Mouse (Mus musculus): Measurements from ENCODE around the gene Ubqln3. TPM values are rescaled to one million over a fixed set of nuclear protein-coding genes. Genes with fewer than 3 reads are reported as not detected.

The Ubqln3 gene
- polyA plus RNA-seq, 1 experiment: not detected

DNA sequence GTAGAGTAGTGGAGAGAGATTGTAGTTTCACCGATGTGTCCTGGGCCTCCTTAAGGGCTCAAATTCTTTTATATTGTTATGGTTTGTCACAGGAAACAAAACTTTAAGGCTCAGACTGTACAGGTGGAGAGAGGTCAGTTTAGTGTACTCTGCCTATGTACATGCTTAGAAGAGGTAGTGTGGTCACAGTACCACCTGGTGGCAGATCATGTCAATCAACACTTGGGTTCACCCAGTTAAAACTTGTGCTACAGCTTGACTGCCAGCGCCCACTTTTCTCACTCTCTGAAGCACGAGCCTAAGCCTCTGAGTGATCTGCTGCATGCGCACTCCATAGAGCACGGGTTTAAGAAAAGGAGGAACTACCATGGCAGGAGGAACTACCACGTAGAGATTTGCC is 24.0 kb upstream of the Ubqln3 start:
- 73% methylated on average over 6 of the region's 6 CpGs for WGBS
- H3K27ac ChIP-seq (ENCODE audit: insufficient read depth, low read depth, low read length): no peak overlapping the region
- H3K36me3 ChIP-seq (ENCODE audit: control insufficient read depth, insufficient read depth, low read length): no peaks in the 10 kb centered on the region
- no peaks in the 10 kb centered on the region for H3K4me1 ChIP-seq (ENCODE audit: control insufficient read depth, insufficient read depth, insufficient read length, low read length)
- H3K4me3 ChIP-seq (ENCODE audit: low read depth, low read length): no peak overlapping the region
- H3K27me3 ChIP-seq (ENCODE audit: control insufficient read depth, insufficient read depth, low read length): no peaks in the 10 kb centered on the region
- no peak for TF ChIP-seq CTCF (IDR thresholded peaks at IDR 0.05; ENCODE audit: extremely low read depth, insufficient read length, insufficient replicate concordance, low read depth, low read length)
- TF ChIP-seq POLR2A (IDR thresholded peaks at IDR 0.05; ENCODE audit: low read depth, low read length): no peak

DNA sequence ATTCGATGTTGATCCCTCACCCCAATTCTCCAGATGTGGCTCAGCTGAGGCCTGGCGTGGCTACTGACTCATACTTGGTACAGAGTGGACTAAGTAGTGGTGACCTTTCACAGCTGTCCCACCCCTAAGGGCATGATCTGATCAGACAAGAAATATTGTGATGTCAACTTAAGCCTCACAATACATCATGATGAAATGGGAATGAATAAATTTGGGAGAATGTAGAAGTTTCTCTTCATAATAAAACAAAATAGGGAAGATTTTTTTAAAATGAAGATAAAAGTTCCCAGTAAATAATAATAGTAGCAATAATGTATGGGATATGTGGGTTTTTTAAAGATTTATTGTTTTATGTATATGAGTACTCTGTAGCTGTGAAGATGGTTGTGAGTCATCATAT is 7.4 kb upstream of the Ubqln3 start, which contains the start of gene Ubqlnl:
TSS of gene Ubqlnl (minus strand) at position 101 of the 400 bp plus-strand sequence.
- no peak within 1 kb of the TSS for H3K27ac ChIP-seq (ENCODE audit: insufficient read depth, low read depth, low read length)
- H3K4me3 ChIP-seq (ENCODE audit: low read depth, low read length): no peak within 1 kb of the TSS
- TF ChIP-seq POLR2A (IDR thresholded peaks at IDR 0.05; ENCODE audit: low read depth, low read length): no peak
- TF ChIP-seq CTCF (IDR thresholded peaks at IDR 0.05; ENCODE audit: extremely low read depth, insufficient read length, insufficient replicate concordance, low read depth, low read length): no peak
- WGBS: 86% methylated on average over 2 of the region's 2 CpGs
- no peaks in the 10 kb centered on the region for H3K27me3 ChIP-seq (ENCODE audit: control insufficient read depth, insufficient read depth, low read length)
- H3K4me1 ChIP-seq (ENCODE audit: control insufficient read depth, insufficient read depth, insufficient read length, low read length): no peaks in the 10 kb centered on the region
- no peaks in the 10 kb centered on the region for H3K36me3 ChIP-seq (ENCODE audit: control insufficient read depth, insufficient read depth, low read length)

DNA sequence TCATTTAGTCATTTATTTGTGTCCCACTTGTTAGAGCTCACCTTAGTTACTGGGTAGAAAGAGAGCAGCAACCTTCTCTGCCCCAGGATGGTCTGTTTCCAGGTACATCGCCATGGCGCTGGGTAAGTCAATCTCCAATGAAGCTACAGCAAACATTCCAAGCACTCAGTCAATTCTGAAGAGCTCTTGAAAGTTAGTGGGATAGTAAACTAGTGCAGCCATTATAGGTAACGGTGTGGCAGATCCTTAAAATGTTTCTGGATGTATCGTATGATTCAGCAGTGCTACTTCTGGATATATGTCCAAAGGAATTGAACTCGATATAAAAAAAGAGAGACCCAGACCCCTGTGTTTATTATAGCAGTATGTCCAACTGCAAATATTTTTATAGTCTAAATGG is 5.8 kb downstream of the Ubqln3 start, which contains the start of gene Olfr643:
TSS of gene Olfr643 (minus strand) at position 101 of the 400 bp plus-strand sequence.
- no peak within 1 kb of the TSS for H3K4me3 ChIP-seq (ENCODE audit: low read depth, low read length)

DNA sequence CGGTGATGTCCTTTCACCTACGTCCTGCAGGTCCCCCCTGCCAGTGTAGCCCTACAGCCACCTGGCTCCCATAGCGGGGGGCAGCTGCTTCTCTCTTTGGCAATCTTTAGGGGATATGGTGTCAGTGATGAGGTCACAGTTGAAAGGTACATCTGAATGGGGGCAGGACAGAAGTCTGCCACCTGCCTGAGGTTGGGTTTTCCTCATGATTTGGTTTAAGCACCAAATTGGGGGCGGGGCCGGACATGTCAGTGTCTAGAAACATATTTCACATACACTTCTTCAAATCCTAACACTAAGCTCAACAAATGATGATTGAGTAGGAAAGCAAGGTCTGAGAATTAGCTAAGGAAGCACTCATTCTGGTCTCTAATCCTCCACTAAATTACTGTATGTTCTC is 13.4 kb downstream of the Ubqln3 start, which contains the start of gene Ubqln5:
TSS of gene Ubqln5 (minus strand) at position 101 of the 400 bp plus-strand sequence.
- no peak for TF ChIP-seq CTCF (IDR thresholded peaks at IDR 0.05; ENCODE audit: extremely low read depth, insufficient read length, insufficient replicate concordance, low read depth, low read length)
- no peak for TF ChIP-seq POLR2A (IDR thresholded peaks at IDR 0.05; ENCODE audit: low read depth, low read length)
- Histone ChIP-seq H3K4me3 (ENCODE audit: low read depth, low read length) (no peak within 1 kb of the TSS), H3K27ac (ENCODE audit: insufficient read depth, low read depth, low read length) (no peak within 1 kb of the TSS), H3K4me1 (ENCODE audit: control insufficient read depth, insufficient read depth, insufficient read length, low read length) (no peaks in the 10 kb centered on the region), H3K27me3 (ENCODE audit: control insufficient read depth, insufficient read depth, low read length) (no peaks in the 10 kb centered on the region), H3K36me3 (ENCODE audit: control insufficient read depth, insufficient read depth, low read length) (no peaks in the 10 kb centered on the region)
- 88% methylated on average over 5 of the region's 5 CpGs for WGBS

More for the DNA sequence above, 5.8 kb downstream of the Ubqln3 start, which contains the start of gene Olfr643:
- no peak within 1 kb of the TSS for H3K27ac ChIP-seq (ENCODE audit: insufficient read depth, low read depth, low read length)
- no peaks in the 10 kb centered on the region for H3K4me1 ChIP-seq (ENCODE audit: control insufficient read depth, insufficient read depth, insufficient read length, low read length)
- TF ChIP-seq POLR2A (IDR thresholded peaks at IDR 0.05; ENCODE audit: low read depth, low read length) (no peak), CTCF (IDR thresholded peaks at IDR 0.05; ENCODE audit: extremely low read depth, insufficient read length, insufficient replicate concordance, low read depth, low read length) (no peak)
- 71% methylated on average over 5 of the region's 5 CpGs for WGBS
- H3K27me3 ChIP-seq (ENCODE audit: control insufficient read depth, insufficient read depth, low read length): no peaks in the 10 kb centered on the region
- H3K36me3 ChIP-seq (ENCODE audit: control insufficient read depth, insufficient read depth, low read length): no peaks in the 10 kb centered on the region

DNA sequence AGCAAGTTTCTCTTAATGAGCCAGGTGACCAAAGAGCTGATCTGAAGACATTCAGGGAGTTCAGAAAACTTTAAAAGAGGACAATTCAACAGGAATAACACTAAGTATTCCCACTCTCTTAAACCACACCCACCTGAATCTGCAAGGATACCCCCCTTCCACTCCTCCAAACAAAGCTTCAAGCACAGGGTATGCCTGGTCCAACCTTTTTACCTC is 38.4 kb downstream of the Ubqln3 start, which contains the start of gene Olfr646:
TSS of gene Olfr646 (plus strand) at position 117 of the 216 bp plus-strand sequence.
- Histone ChIP-seq H3K4me1 (ENCODE audit: control insufficient read depth, insufficient read depth, insufficient read length, low read length) (no peaks in the 10 kb centered on the region), H3K4me3 (ENCODE audit: low read depth, low read length) (no peak within 1 kb of the TSS), H3K27me3 (ENCODE audit: control insufficient read depth, insufficient read depth, low read length) (no peaks in the 10 kb centered on the region), H3K27ac (ENCODE audit: insufficient read depth, low read depth, low read length) (no peak within 1 kb of the TSS), H3K36me3 (ENCODE audit: control insufficient read depth, insufficient read depth, low read length) (no peaks in the 10 kb centered on the region)
- no peak for TF ChIP-seq POLR2A (IDR thresholded peaks at IDR 0.05; ENCODE audit: low read depth, low read length)
- no peak for TF ChIP-seq CTCF (IDR thresholded peaks at IDR 0.05; ENCODE audit: extremely low read depth, insufficient read length, insufficient replicate concordance, low read depth, low read length)

DNA sequence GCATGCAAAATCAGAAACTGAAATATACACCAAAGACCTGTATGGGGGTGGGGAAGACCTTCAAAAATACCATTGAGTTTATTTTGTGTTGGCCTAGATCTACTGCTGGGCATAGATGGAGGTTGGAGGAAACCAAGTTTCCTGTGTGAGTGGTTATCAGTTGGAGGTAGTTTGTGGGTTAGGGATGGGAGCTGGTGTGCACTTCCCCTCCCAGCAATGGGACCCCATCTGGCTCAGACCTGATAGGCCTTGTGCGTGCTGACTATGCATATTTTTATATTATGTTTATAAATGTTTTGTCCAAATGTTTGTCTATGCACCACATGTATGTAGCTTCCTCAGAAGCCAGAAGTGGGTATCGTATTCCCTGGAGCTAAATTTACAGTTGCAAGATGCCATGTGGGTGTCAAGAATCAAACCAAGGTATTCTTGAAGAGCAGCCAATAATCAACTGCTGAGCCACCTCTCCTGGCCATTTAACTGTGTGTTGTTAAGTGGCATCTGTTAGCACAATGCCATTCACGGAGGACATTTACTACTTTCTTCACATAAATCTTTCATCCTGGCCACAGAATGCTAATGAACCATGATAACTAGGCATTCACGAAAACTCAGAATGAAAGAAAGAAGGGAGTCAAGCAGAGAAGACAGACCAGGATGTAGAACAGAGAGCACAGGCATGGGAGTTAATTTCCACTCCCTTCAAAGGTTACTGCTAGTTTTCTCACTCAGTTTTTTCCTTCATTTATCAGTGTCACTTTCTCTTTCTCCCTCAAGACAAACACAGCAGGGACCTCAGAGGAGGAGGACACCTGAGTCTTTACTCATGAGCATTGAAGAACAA is 38.9 kb downstream of the Ubqln3 start:
- Histone ChIP-seq H3K4me1 (ENCODE audit: control insufficient read depth, insufficient read depth, insufficient read length, low read length) (no peaks in the 10 kb centered on the region), H3K27me3 (ENCODE audit: control insufficient read depth, insufficient read depth, low read length) (no peaks in the 10 kb centered on the region), H3K4me3 (ENCODE audit: low read depth, low read length) (no peak overlapping the region), H3K27ac (ENCODE audit: insufficient read depth, low read depth, low read length) (no peak overlapping the region), H3K36me3 (ENCODE audit: control insufficient read depth, insufficient read depth, low read length) (no peaks in the 10 kb centered on the region)
- TF ChIP-seq POLR2A (IDR thresholded peaks at IDR 0.05; ENCODE audit: low read depth, low read length): no peak
- TF ChIP-seq CTCF (IDR thresholded peaks at IDR 0.05; ENCODE audit: extremely low read depth, insufficient read length, insufficient replicate concordance, low read depth, low read length): no peak
- WGBS: 55% methylated on average over 4 of the region's 4 CpGs

Other genes with a start within 250 kb of the Ubqln3 start
- not detected in 2 replicates for gene Olfr64, start 248.8 kb downstream of the Ubqln3 start, polyA plus RNA-seq (2012; rRNA removed)
- not detected in 2 replicates for gene Olfr65, start 239.8 kb downstream of the Ubqln3 start, polyA plus RNA-seq (2012; rRNA removed)
- not detected in 2 replicates for gene Olfr631, start 214.5 kb downstream of the Ubqln3 start, polyA plus RNA-seq (2012; rRNA removed)
- not detected in 2 replicates for gene Olfr632, start 208.9 kb downstream of the Ubqln3 start, polyA plus RNA-seq (2012; rRNA removed)
- gene Olfr633, start 198.8 kb downstream of the Ubqln3 start, polyA plus RNA-seq (2012; rRNA removed): not detected in 2 replicates
- not detected in 2 replicates for gene Olfr635, start 172.1 kb downstream of the Ubqln3 start, polyA plus RNA-seq (2012; rRNA removed)
- not detected in 2 replicates for gene Olfr638, start 144.5 kb downstream of the Ubqln3 start, polyA plus RNA-seq (2012; rRNA removed)
- gene Olfr639, start 126.0 kb downstream of the Ubqln3 start, polyA plus RNA-seq (2012; rRNA removed): not detected in 2 replicates
- not detected in 2 replicates for gene Olfr640, start 117.7 kb downstream of the Ubqln3 start, polyA plus RNA-seq (2012; rRNA removed)
- not detected in 2 replicates for gene Olfr641, start 107.8 kb downstream of the Ubqln3 start, polyA plus RNA-seq (2012; rRNA removed)
- not detected in 2 replicates for gene Olfr642, start 90.6 kb downstream of the Ubqln3 start, polyA plus RNA-seq (2012; rRNA removed)
- not detected in 2 replicates for gene 4930516K23Rik, start 81.8 kb downstream of the Ubqln3 start, polyA plus RNA-seq (2012; rRNA removed)
- not detected in 2 replicates for gene Olfr644, start 71.4 kb downstream of the Ubqln3 start, polyA plus RNA-seq (2012; rRNA removed)
- not detected in 2 replicates for gene Olfr645, start 57.8 kb downstream of the Ubqln3 start, polyA plus RNA-seq (2012; rRNA removed)
- gene Olfr646, start 38.4 kb downstream of the Ubqln3 start, polyA plus RNA-seq (2012; rRNA removed): not detected in 2 replicates
- not detected in 2 replicates for gene Ubqln5, start 13.5 kb downstream of the Ubqln3 start, polyA plus RNA-seq (2012; rRNA removed)
- not detected in 2 replicates for gene Olfr643, start 5.9 kb downstream of the Ubqln3 start, polyA plus RNA-seq (2012; rRNA removed)
- gene Ubqlnl, start 7.3 kb upstream of the Ubqln3 start, polyA plus RNA-seq (2012; rRNA removed): not detected in 2 replicates
- not detected in 2 replicates for gene Olfm5, start 21.6 kb upstream of the Ubqln3 start, polyA plus RNA-seq (2012; rRNA removed)
- not detected in 2 replicates for gene Olfr648, start 40.1 kb upstream of the Ubqln3 start, polyA plus RNA-seq (2012; rRNA removed)
- not detected in 2 replicates for gene Olfr649, start 52.7 kb upstream of the Ubqln3 start, polyA plus RNA-seq (2012; rRNA removed)
- 0.44 and 0.61 TPM in 2 replicates for gene Trim6, start 75.5 kb upstream of the Ubqln3 start, polyA plus RNA-seq (2012; rRNA removed)
- 2.1 and 5.8 TPM in 2 replicates for gene Trim34a, start 101.2 kb upstream of the Ubqln3 start, polyA plus RNA-seq (2012; rRNA removed)
- gene Trim5, start 144.8 kb upstream of the Ubqln3 start, polyA plus RNA-seq (2012; rRNA removed): 0.67 and 0.70 TPM in 2 replicates
- gene Trim12a, start 172.2 kb upstream of the Ubqln3 start, polyA plus RNA-seq (2012; rRNA removed): 2.8 and 5.9 TPM in 2 replicates
- 0.10 TPM in 1 of 2 replicates, not detected in the other for gene Trim34b, start 186.2 kb upstream of the Ubqln3 start, polyA plus RNA-seq (2012; rRNA removed)
- gene Trim12c, start 210.1 kb upstream of the Ubqln3 start, polyA plus RNA-seq (2012; rRNA removed): 0.77 and 2.2 TPM in 2 replicates
- 0.09 TPM in 1 of 2 replicates, not detected in the other for gene Trim30b, start 226.6 kb upstream of the Ubqln3 start, polyA plus RNA-seq (2012; rRNA removed)

Data from small intestine, adult 2 months (tissue).